Comparison of ENCODE assay signal across 8 mouse cellular contexts in genomic region chr15:100167791-100168190, GRCm38 (mm10). TPM values are rescaled to one million over a fixed set of nuclear protein-coding genes. Genes with fewer than 3 reads are reported as not detected.
DNase-seq lines count a peak whose midpoint lies in the region; ATAC-seq and TF ChIP-seq lines count a peak whose summit lies in the region.

No protein-coding gene starts in this region.

- no peaks in the 10 kb centered on the region for H3K27me3 ChIP-seq in heart, adult 2 months (ENCODE audit: control insufficient read depth, insufficient read depth, low read length)
- no peaks in the 10 kb centered on the region for H3K27me3 ChIP-seq in midbrain, embryonic 14.5 days (ENCODE audit: control insufficient read depth, insufficient read depth, low read length)
- H3K27me3 ChIP-seq in midbrain, embryonic 13.5 days: no peaks in the 10 kb centered on the region

- peaks cover 2% of the 10 kb centered on the region; the same call in 1 of the 2 replicates for H3K36me3 ChIP-seq in heart, adult 2 months (ENCODE audit: control insufficient read depth, insufficient read depth, low read length)
- H3K36me3 ChIP-seq in midbrain, embryonic 14.5 days (ENCODE audit: control insufficient read depth, insufficient read depth, low read length): peaks cover 76% of the 10 kb centered on the region
- H3K36me3 ChIP-seq in midbrain, embryonic 13.5 days: peaks cover 84% of the 10 kb centered on the region

- 49% methylated on average over 6 of the region's 6 CpGs for WGBS in heart, adult 2 months
- WGBS in midbrain, embryonic 14.5 days: 85% methylated on average over 6 of the region's 6 CpGs
- WGBS in midbrain, embryonic 13.5 days: 74% methylated on average over 6 of the region's 6 CpGs
- 16% methylated on average over 6 of the region's 6 CpGs for WGBS in olfactory bulb, adult 2 months

- H3K4me3 ChIP-seq in heart, adult 2 months: no peak overlapping the region
- no peak overlapping the region for H3K4me3 ChIP-seq in midbrain, embryonic 14.5 days (replicated peaks; ENCODE audit: low read depth, low read length)
- no peak overlapping the region for H3K4me3 ChIP-seq in midbrain, embryonic 13.5 days (replicated peaks)
- H3K4me3 ChIP-seq in olfactory bulb, adult 2 months (ENCODE audit: insufficient read depth, low read depth, low read length): no peak overlapping the region

- H3K27ac ChIP-seq in heart, adult 2 months: peak overlapping the region; percentile 66
- H3K27ac ChIP-seq in midbrain, embryonic 14.5 days (replicated peaks; ENCODE audit: low read depth, low read length): no peak overlapping the region
- no peak overlapping the region for H3K27ac ChIP-seq in midbrain, embryonic 13.5 days
- 0 out of 2 replicates have a peak overlapping the region, but pooled peaks have one; percentile 85 for H3K27ac ChIP-seq in olfactory bulb, adult 2 months (ENCODE audit: insufficient read depth, low read depth, low read length)

- intact Hi-C loops in heart, adult 2 months (cut with DNase I): no loop called here
- intact Hi-C loops in heart, postnatal 25 days (cut with DNase I): no loop called here

- DNase-seq in heart, adult 2 months: peak in 1 of 2 experiments; percentile 28
- no peak for DNase-seq in heart, postnatal 25 days (ENCODE audit: low spot score)
- DNase-seq in midbrain, embryonic 14.5 days: peak; percentile 11
- peak; percentile 30 to 52 for DNase-seq in heart, adult 9 months (ENCODE audit: low spot score in 2 of 2)
- DNase-seq in cerebellum, postnatal 25 days: no peak

- H3K79me2 ChIP-seq in heart, adult 2 months (replicated peaks; ENCODE audit: control insufficient read depth, insufficient read depth, low read length): no peaks in the 10 kb centered on the region

- H3K9me3 ChIP-seq in midbrain, embryonic 14.5 days (ENCODE audit: control insufficient read depth, low read length): no peaks in the 10 kb centered on the region
- no peaks in the 10 kb centered on the region for H3K9me3 ChIP-seq in midbrain, embryonic 13.5 days

- H3K9ac ChIP-seq in heart, adult 2 months (ENCODE audit: low read depth, low read length): no peak overlapping the region
- H3K9ac ChIP-seq in midbrain, embryonic 14.5 days (replicated peaks; ENCODE audit: low read length): no peak overlapping the region
- H3K9ac ChIP-seq in midbrain, embryonic 13.5 days (replicated peaks): no peak overlapping the region

- TF ChIP-seq CTCF in heart, adult 2 months (IDR thresholded peaks at IDR 0.05): no peak
- no peak for TF ChIP-seq CTCF in olfactory bulb, adult 2 months (IDR thresholded peaks at IDR 0.05; ENCODE audit: insufficient read depth, low read depth, low read length)

- H3K4me2 ChIP-seq in midbrain, embryonic 14.5 days (ENCODE audit: low read length): no peak overlapping the region
- no peak overlapping the region for H3K4me2 ChIP-seq in midbrain, embryonic 13.5 days (replicated peaks)

- no peak for ATAC-seq in midbrain, embryonic 14.5 days (ENCODE audit: low FRiP score, low TSS enrichment)
- no peak for ATAC-seq in midbrain, embryonic 13.5 days
- ATAC-seq in megakaryocyte progenitor cell, adult 5-6 weeks (replicated peaks; ENCODE audit: poor library complexity): no peak

- no peak for TF ChIP-seq POLR2A in heart, adult 2 months (IDR thresholded peaks at IDR 0.05; ENCODE audit: insufficient read depth, low read depth, low read length)
- TF ChIP-seq POLR2A in olfactory bulb, adult 2 months (IDR thresholded peaks at IDR 0.05; ENCODE audit: insufficient read depth, low read depth, low read length): no peak

- H3K4me1 ChIP-seq in heart, adult 2 months (ENCODE audit: control insufficient read depth, insufficient read depth, low read length): peaks cover 4% of the 10 kb centered on the region
- no peaks in the 10 kb centered on the region for H3K4me1 ChIP-seq in midbrain, embryonic 14.5 days (ENCODE audit: control insufficient read depth, insufficient read depth, low read length)
- no peaks in the 10 kb centered on the region for H3K4me1 ChIP-seq in midbrain, embryonic 13.5 days (replicated peaks)
- peaks cover 17% of the 10 kb centered on the region for H3K4me1 ChIP-seq in olfactory bulb, adult 2 months (ENCODE audit: control insufficient read depth, insufficient read depth, low read length)

- TF ChIP-seq EP300 in heart, adult 2 months (IDR thresholded peaks at IDR 0.05; ENCODE audit: insufficient read depth, low read depth, low read length): peak; percentile 72; the same call in 1 of the 2 replicates

RNA-seq across cellular contexts. Expression of gene Atf1, which starts 59.8 kb away (rescaled TPM):
- 10 to 100 TPM; 50.7 to 53.9 TPM for total RNA-seq in heart, adult 2 months (2021)
- 54.2 and 59.7 TPM in 2 replicates for polyA plus RNA-seq in heart, adult 2 months (2012; rRNA removed)
- total RNA-seq in heart, postnatal 25 days (2021): 10 to 100 TPM; 46.0 to 51.8 TPM
- 11.5 and 14.4 TPM in 2 replicates for polyA plus RNA-seq in midbrain, embryonic 14.5 days (2014; fragmentation: Nextera tagmentation; extraction: Ambion mirVana)
- 19.6 and 19.9 TPM in 2 replicates for polyA plus RNA-seq in midbrain, embryonic 13.5 days (2015; fragmentation: Nextera tagmentation; extraction: Ambion mirVana)
- not detected in 2 replicates for polyA plus RNA-seq in olfactory bulb, adult 2 months (2012; ENCODE audit: insufficient read depth, insufficient read length, low replicate concordance, missing spikeins)
- total RNA-seq in megakaryocyte progenitor cell, adult 5-6 weeks (2015): 92.3 and 95.8 TPM in 2 replicates
- total RNA-seq in megakaryocyte progenitor cell, adult 5-6 weeks (2017): 65.7 and 80.7 TPM in 2 replicates

Comparison
In these comparisons a context has a peak if more than half of its experiments do, and no peak if none do; other contexts are left out.
1. DNase-seq: peak in midbrain, embryonic 14.5 days (single experiment) and heart, adult 9 months (2 of 2); none in heart, postnatal 25 days (single experiment) and cerebellum, postnatal 25 days (0 of 2).
2. H3K27ac ChIP-seq: peak in heart, adult 2 months (single experiment) and olfactory bulb, adult 2 months (single experiment); none in midbrain, embryonic 14.5 days (single experiment) and midbrain, embryonic 13.5 days (single experiment).